Mouse (Mus musculus) ovary, postnatal 10 days (tissue): Measurements from ENCODE around the gene Morn1.

Experiments used
- DNase-seq: peaks from one replicate; pipeline ENCODE4 v3.0.0; 2022; ENCODE audit warnings: low spot score

Gene Morn1

DNA sequence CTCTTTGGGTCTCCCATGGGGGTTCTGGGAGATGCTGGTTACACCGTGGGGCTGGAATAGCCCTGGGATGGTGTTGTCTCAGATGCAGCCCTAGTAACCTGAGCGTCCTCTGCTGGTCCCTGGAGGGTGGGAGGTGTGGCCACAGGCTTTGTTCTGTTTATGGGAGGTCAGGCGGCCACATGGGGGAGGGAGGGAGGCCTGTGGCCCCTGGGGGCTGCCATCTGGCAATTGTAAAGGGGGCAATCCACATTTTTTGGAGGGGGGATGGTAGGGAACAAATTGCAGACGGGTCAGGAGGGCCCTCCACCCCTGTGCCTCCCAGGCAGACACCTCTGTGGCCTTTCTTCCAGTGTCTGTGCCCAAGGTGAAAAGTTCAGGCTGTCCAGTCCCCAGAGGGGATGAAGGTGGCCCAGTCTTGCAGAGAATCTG lies 103.3 kb downstream of the Morn1 start:
- no peak for DNase-seq

GRCm38 (mm10) chr4:155190275-155190674 lies 103.9 kb downstream of the Morn1 start:
- DNase-seq = no peak
